Mouse (Mus musculus) limb, embryonic 14.5 days (tissue): ENCODE measurements at regions not wholly inside any gene's neighbourhood (a gene's known extent, or its start where the extent isn't known, plus 50 kb on each side); places are given as distances from the start of the nearest gene placed in this dataset.
A peak's percentile ranks its signal among the peaks of the same experiment; 100 is the strongest.

Source experiments
- ATAC-seq: fragments of 200-750 bp; cut with Nextera tagmentation; 2 replicates; pipeline ENCODE4 v1.8.0; 2017; ENCODE audit warnings: low read depth, moderate number of reproducible peaks, moderate TSS enrichment; ENCODE audit not compliant: low FRiP score
- DNase-seq: peaks from one replicate; pipeline ENCODE4 v3.0.0-alpha.2; 2015; ENCODE audit warnings: low spot score
- H3K27ac ChIP-seq: fragments of 300-500 bp; sonication (generic); replicated peaks from 2 replicates; pipeline ENCODE4 v1.5.1; 2014; ENCODE audit warnings: low read depth, mild to moderate bottlenecking, low read length, moderate library complexity, mixed read lengths
- H3K27me3 ChIP-seq: fragments of 300-500 bp; sonication (generic); 2 replicates; pipeline ENCODE4 v1.6.1; 2014; ENCODE audit warnings: low read length, mixed read lengths; ENCODE audit not compliant: control insufficient read depth, insufficient read depth
- H3K36me3 ChIP-seq: fragments of 300-500 bp; sonication (generic); 2 replicates; pipeline ENCODE4 v1.6.1; 2014; ENCODE audit warnings: mild to moderate bottlenecking, low read length, moderate library complexity, mixed read lengths; ENCODE audit not compliant: control insufficient read depth, insufficient read depth
- H3K4me1 ChIP-seq: fragments of 300-500 bp; sonication (generic); 2 replicates; pipeline ENCODE4 v1.6.1; 2014; ENCODE audit warnings: antibody characterized with exemption, low read length, mixed read lengths; ENCODE audit not compliant: control insufficient read depth, insufficient read depth
- H3K4me2 ChIP-seq: fragments of 300-500 bp; sonication (generic); replicated peaks from 2 replicates; pipeline ENCODE4 v1.6.1; 2014; ENCODE audit warnings: low read depth, mild to moderate bottlenecking, low read length, moderate library complexity; ENCODE audit not compliant: severe bottlenecking
- H3K4me3 ChIP-seq: fragments of 300-500 bp; sonication (generic); replicated peaks from 2 replicates; pipeline ENCODE4 v1.5.1; 2014; ENCODE audit warnings: low read length
- H3K9ac ChIP-seq: fragments of 300-500 bp; sonication (generic); 2 replicates; pipeline ENCODE4 v1.6.1; 2014; ENCODE audit warnings: mild to moderate bottlenecking, low read depth, low read length, moderate library complexity; ENCODE audit not compliant: severe bottlenecking
- H3K9me3 ChIP-seq: fragments of 300-500 bp; sonication (generic); 2 replicates; pipeline ENCODE4 v1.6.1; 2016; ENCODE audit warnings: low read length; ENCODE audit not compliant: control insufficient read depth
- POLR2A ChIP-seq: fragments of 200-500 bp; IDR thresholded peaks from 2 replicates; pipeline ENCODE4 v1.8.0; 2012; ENCODE audit warnings: inconsistent platforms, mild to moderate bottlenecking, moderate library complexity, borderline replicate concordance; ENCODE audit not compliant: insufficient read depth, insufficient read length; ENCODE audit errors: extremely low read depth
- WGBS: fragments of 180-500 bp; shearing (Covaris S2); extraction: QIAGEN DNeasy Blood & Tissue Kit; methylation state at CpG from one replicate; pipeline ENCODE4 v1.1.7; 2014; 5-methylcytosine and 5-hydroxymethylcytosine counted together

- no peak for ATAC-seq
- 4% methylated on average over 28 of the region's 28 CpGs for WGBS
- Histone ChIP-seq H3K4me1 (peaks cover 10% of the 10 kb centered on the region), H3K27ac (no peak overlapping the region), H3K4me3 (no peak overlapping the region), H3K9me3 (no peaks in the 10 kb centered on the region), H3K36me3 (no peaks in the 10 kb centered on the region), H3K27me3 (peaks cover 83% of the 10 kb centered on the region), H3K9ac (no peak overlapping the region), H3K4me2 (no peak overlapping the region)
- DNase-seq: no peak
- TF ChIP-seq POLR2A: no peak
These were observed 481.5 kb downstream of the Prss52 start for GRCm38 (mm10) chr14:64585471-64586192.

DNA sequence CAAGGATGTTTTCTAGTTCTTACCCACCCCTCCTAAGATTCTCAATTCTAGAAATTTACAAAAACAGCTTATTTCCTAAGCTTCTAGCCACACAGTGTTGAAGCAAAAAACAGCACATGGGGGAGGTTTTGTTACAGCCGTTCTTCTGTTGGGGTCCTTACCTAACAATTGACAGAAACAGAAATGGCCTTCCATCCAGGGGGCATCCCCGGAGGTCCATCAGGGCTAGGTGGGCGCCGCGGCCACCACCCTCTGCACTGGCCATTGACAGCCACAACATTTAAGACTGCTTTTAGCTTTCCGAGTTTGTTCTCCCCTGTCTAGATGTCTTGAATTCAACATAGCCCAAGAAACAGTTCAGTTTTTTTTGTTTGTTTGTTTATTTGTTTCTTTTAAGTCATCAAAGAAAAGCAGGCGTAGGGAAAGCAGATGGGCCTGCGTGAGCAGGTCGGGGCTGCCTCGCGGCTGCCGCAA lies 482.3 kb downstream of the Prss52 start:
- H3K4me1 ChIP-seq: peaks cover 10% of the 10 kb centered on the region
- H3K9ac ChIP-seq: no peak overlapping the region
- peak overlapping the region; percentile 48; the same call in 1 of the 2 replicates for H3K4me3 ChIP-seq
- DNase-seq (no peak), ATAC-seq (no peak)
- H3K9me3 ChIP-seq: no peaks in the 10 kb centered on the region
- peak overlapping the region; percentile 82; the same call in 1 of the 2 replicates for H3K4me2 ChIP-seq
- peaks cover 85% of the 10 kb centered on the region for H3K27me3 ChIP-seq
- H3K27ac ChIP-seq: no peak overlapping the region
- H3K36me3 ChIP-seq: no peaks in the 10 kb centered on the region
- WGBS: 8% methylated on average over 12 of the region's 12 CpGs
- TF ChIP-seq POLR2A: no peak

DNA sequence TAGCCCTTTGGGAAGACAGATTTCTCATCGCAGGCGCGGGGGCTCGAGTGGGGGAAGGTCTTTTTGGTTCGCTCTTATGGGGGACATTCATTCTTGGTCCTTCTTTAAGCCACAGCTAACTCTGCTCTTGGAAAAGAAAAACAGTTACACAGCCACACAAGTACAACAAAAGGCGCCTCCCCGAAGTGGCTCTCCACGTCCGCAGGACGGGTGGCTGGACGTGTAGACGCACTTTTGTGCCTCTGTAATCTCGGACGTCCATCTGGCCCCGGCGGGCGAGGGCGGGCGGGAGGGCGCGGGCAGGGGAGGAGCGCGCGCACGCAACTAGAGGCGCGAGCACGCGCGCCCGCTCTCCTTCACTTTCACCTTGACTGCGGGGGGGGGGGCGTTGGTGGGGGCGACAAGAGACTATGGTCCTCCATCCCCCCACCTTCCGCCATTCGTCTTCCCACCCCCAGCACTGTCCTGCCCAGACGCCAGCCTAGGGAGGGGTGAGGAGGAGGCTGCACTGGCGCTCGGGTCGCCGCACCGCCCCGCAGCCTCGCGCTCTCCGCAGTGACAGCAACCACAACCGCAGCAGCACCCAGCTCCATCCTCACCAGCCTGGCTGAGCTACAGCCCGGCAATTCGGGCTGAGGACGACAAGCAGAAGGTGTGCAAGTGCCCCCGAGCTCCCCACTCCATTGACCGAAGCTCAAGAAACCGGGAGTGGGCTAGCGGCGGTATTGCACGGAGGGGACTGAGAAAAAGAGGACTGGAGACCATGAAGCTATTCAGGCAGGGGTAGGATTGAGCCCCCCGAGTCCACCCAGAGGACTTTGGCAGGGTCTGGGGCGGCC lies 483.0 kb downstream of the Prss52 start:
- Histone ChIP-seq H3K36me3 (no peaks in the 10 kb centered on the region), H3K4me1 (peaks cover 10% of the 10 kb centered on the region), H3K27ac (no peak overlapping the region), H3K9ac (peak overlapping the region; percentile 32; the same call in 1 of the 2 replicates), H3K27me3 (peaks cover 91% of the 10 kb centered on the region), H3K4me2 (peak overlapping the region; percentile 82), H3K9me3 (no peaks in the 10 kb centered on the region), H3K4me3 (peak overlapping the region; percentile 48)
- no peak for DNase-seq
- ATAC-seq: no peak; the same call in 1 of the 2 replicates
- WGBS: under 1% methylated on average over 45 of the region's 58 CpGs
- no peak for TF ChIP-seq POLR2A

- TF ChIP-seq POLR2A: no peak
- peaks cover 95% of the 10 kb centered on the region for H3K27me3 ChIP-seq
- peak overlapping the region; percentile 48 for H3K4me3 ChIP-seq
- H3K27ac ChIP-seq: no peak overlapping the region
- H3K9me3 ChIP-seq: no peaks in the 10 kb centered on the region
- H3K9ac ChIP-seq: no peak overlapping the region
- H3K4me1 ChIP-seq: peaks cover 10% of the 10 kb centered on the region
- DNase-seq (no peak), ATAC-seq (no peak)
- no peaks in the 10 kb centered on the region for H3K36me3 ChIP-seq
- H3K4me2 ChIP-seq: peak overlapping the region; percentile 82
- 1% methylated on average over 37 of the region's 40 CpGs for WGBS
These were observed 483.8 kb downstream of the Prss52 start for GRCm38 (mm10) chr14:64587699-64588434.

DNA sequence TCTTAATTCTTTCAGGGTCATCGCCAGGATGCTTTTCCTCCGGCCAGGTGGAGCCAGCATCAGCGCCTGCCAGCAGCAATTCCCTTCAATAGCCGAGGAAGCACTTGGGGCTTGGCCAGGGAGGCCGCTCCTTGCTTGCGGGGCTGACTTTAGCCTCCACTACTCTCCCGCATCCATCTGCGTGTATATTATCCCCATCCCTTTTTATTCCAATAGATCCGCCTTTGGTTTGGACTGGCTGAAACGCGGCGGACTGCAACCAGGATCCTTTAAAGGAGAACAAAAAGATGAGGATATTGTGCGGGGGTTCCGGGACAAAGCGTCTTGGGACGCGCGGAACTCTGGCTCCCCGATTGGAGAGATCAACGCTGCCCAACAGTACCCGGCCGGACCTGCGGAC lies 484.5 kb downstream of the Prss52 start:
- DNase-seq: no peak
- Histone ChIP-seq H3K4me1 (peaks cover 10% of the 10 kb centered on the region), H3K9me3 (no peaks in the 10 kb centered on the region), H3K36me3 (no peaks in the 10 kb centered on the region), H3K4me3 (peak overlapping the region; percentile 48; the same call in 1 of the 2 replicates), H3K27me3 (peaks cover 89% of the 10 kb centered on the region), H3K4me2 (no peak overlapping the region), H3K27ac (no peak overlapping the region), H3K9ac (no peak overlapping the region)
- WGBS: under 1% methylated on average over 23 of the region's 23 CpGs
- TF ChIP-seq POLR2A: no peak
- ATAC-seq: no peak
